Mouse (Mus musculus) liver, embryonic 12.5 days (tissue): ENCODE data around the gene Parp6. TPM values are rescaled to one million over a fixed set of nuclear protein-coding genes. Genes with fewer than 3 reads are reported as not detected.

Experiments
- ATAC-seq: fragments of 200-750 bp; cut with Nextera tagmentation; 2 replicates; pipeline ENCODE4 v1.8.0; 2017; ENCODE audit warnings: moderate number of reproducible peaks, mild to moderate bottlenecking, moderate library complexity
- H3K27ac ChIP-seq: fragments of 300-500 bp; sonication (generic); 2 replicates; pipeline ENCODE4 v1.5.1; 2016; ENCODE audit warnings: mild to moderate bottlenecking
- H3K27me3 ChIP-seq: fragments of 300-500 bp; sonication (generic); replicated peaks from 2 replicates; pipeline ENCODE4 v1.6.1; 2016; ENCODE audit warnings: mild to moderate bottlenecking, moderate library complexity
- H3K36me3 ChIP-seq: fragments of 300-500 bp; sonication (generic); 2 replicates; pipeline ENCODE4 v1.6.1; 2016; ENCODE audit warnings: mild to moderate bottlenecking, moderate library complexity
- H3K4me1 ChIP-seq: fragments of 300-500 bp; sonication (generic); 2 replicates; pipeline ENCODE4 v1.6.1; 2016
- H3K4me2 ChIP-seq: fragments of 300-500 bp; sonication (generic); 2 replicates; pipeline ENCODE4 v1.6.1; 2016; ENCODE audit warnings: mild to moderate bottlenecking, moderate library complexity
- H3K4me3 ChIP-seq: fragments of 300-500 bp; sonication (generic); 2 replicates; pipeline ENCODE4 v1.5.1; 2016; ENCODE audit warnings: mild to moderate bottlenecking, moderate library complexity
- H3K9ac ChIP-seq: fragments of 300-500 bp; sonication (generic); 2 replicates; pipeline ENCODE4 v1.6.1; 2016; ENCODE audit warnings: mild to moderate bottlenecking, moderate library complexity
- H3K9me3 ChIP-seq: fragments of 300-500 bp; sonication (generic); replicated peaks from 2 replicates; pipeline ENCODE4 v1.6.1; 2016; ENCODE audit warnings: mild to moderate bottlenecking, moderate library complexity
- WGBS: fragments of 180-500 bp; shearing (Covaris S2); methylation state at CpG from one replicate; pipeline ENCODE4 v1.1.7; 2016; ENCODE audit not compliant: insufficient replicate concordance; 5-methylcytosine and 5-hydroxymethylcytosine counted together
- polyA plus RNA-seq: library from polyadenylated mRNA; unstranded; fragments of >200 nt; fragmentation: Nextera tagmentation; extraction: Ambion mirVana; gene quantifications from 2 replicates; pipeline ENCODE4 v1.2.1, GENCODE M21; 2016

Parp6 gene
- polyA plus RNA-seq, 1 experiment from 2014 or later = 7.5 TPM

DNA sequence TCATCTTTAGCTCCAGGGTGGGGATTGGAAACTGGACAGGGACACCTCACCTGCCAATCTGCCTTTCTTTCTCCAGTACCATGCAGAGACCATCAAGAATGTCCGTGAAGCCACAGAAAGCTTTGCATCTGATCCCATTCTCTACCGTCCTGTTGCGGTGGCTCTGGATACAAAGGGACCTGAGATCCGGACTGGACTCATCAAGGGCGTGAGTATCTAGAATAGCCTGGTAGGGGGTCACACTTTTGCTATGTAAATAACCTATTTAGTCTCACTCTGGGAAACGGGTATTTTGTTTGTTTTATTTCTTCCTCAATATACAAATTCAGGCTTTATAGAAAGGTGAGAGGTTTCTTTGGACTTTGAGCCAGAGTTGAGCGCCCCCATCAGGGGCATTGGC, 51.4 kb downstream of the Parp6 start:
- WGBS = 85% methylated on average over 7 of the region's 7 CpGs
- Histone ChIP-seq H3K27ac (no peak overlapping the region), H3K4me3 (no peak overlapping the region), H3K4me2 (no peak overlapping the region), H3K9ac (no peak overlapping the region), H3K4me1 (peaks cover 34% of the 10 kb centered on the region), H3K27me3 (peaks cover 13% of the 10 kb centered on the region), H3K9me3 (no peaks in the 10 kb centered on the region), H3K36me3 (peaks cover 95% of the 10 kb centered on the region)
- ATAC-seq = no peak

DNA sequence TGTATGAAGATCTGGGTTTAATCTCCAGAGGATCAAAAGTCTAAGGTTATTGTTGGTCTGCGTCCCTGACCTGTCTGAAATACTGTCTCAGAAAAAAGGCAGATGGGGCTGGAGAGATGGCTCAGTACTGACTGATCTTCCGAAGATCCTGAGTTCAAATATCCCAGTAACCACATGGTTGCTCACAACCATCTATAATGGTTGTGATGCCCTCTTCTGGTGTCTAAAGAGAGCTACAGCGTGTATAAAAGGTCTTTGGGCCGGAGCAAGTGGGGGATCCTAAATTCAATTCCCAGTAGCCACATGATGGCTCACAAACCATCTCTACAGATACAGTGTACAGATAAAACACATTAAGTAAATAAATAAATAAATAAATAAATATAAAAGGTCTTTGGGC, 52.1 kb downstream of the Parp6 start:
- no peak overlapping the region for H3K27ac ChIP-seq
- H3K9ac ChIP-seq = no peak overlapping the region
- 80% methylated on average over 4 of the region's 4 CpGs for WGBS
- no peak for ATAC-seq
- H3K27me3 ChIP-seq = peaks cover 8% of the 10 kb centered on the region
- no peaks in the 10 kb centered on the region for H3K9me3 ChIP-seq
- peaks cover 32% of the 10 kb centered on the region for H3K4me1 ChIP-seq
- H3K4me2 ChIP-seq = no peak overlapping the region
- peaks cover 95% of the 10 kb centered on the region for H3K36me3 ChIP-seq
- H3K4me3 ChIP-seq = no peak overlapping the region

DNA sequence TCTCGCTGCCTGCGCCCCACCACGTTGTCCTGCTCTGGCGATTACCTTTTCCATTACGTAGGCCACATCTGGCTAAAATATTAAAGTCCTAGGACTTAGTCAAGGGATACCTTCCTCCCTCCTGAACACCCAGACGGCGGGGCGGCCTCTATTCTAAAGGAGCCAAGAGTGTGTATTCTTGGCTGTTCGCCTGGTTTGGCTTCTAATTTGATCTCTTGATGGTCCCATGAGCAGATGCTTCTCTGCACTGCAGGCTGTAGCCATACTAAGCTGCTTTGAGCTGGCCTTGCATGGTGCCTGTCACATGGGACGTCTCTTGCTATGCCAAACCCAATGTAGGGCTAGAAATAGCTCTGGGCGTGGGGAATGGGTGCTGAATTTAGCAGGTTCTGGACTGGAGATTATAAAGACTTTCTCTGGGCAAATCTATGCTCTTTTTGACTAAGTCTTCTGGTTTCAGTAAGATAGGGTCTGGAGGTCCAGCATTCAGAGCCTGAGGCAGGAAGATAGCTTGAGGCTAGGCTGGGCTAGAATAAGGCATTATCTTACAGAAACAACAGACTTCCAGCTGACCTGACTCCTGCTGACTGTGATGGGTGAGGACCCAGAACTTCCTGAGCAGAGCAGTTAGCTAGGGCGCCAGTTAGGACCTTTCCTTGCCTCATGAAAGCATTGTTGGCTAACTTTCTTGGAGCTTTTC, 55.3 kb downstream of the Parp6 start:
- H3K27me3 ChIP-seq = peaks cover 17% of the 10 kb centered on the region
- WGBS = 62% methylated on average over 12 of the region's 12 CpGs
- H3K27ac ChIP-seq = peak overlapping the region; percentile 42; the same call in 1 of the 2 replicates
- H3K4me3 ChIP-seq = no peak overlapping the region
- ATAC-seq = peak; percentile 86
- no peak overlapping the region for H3K9ac ChIP-seq
- H3K4me2 ChIP-seq = 0 out of 2 replicates have a peak overlapping the region, but pooled peaks have one; percentile 12
- H3K9me3 ChIP-seq = no peaks in the 10 kb centered on the region
- H3K4me1 ChIP-seq = peaks cover 32% of the 10 kb centered on the region
- peaks cover 95% of the 10 kb centered on the region for H3K36me3 ChIP-seq

DNA sequence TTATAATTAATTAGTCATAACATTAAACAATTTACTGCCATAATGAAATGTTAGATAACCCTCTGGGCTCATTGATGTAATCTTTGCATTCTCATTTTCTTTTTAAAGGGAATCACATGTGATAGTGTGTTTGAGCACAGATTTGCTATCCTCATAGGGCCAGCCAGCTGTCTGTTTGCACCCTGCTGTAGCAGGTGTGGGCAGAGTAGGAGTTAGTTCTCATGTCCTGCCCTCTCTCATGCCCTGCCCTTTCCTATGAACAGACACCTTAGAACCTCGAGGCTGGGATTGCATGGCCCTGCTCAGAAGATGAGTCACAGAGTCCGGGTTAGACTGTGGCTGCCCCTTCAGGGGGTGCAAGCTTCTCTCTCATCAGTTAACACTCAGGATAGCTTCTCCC, 56.3 kb downstream of the Parp6 start:
- H3K27ac ChIP-seq = no peak overlapping the region
- peaks cover 93% of the 10 kb centered on the region for H3K36me3 ChIP-seq
- H3K9me3 ChIP-seq = no peaks in the 10 kb centered on the region
- no peak overlapping the region for H3K9ac ChIP-seq
- WGBS = 67% methylated on average over 2 of the region's 2 CpGs
- peaks cover 17% of the 10 kb centered on the region for H3K27me3 ChIP-seq
- no peak overlapping the region for H3K4me3 ChIP-seq
- peaks cover 32% of the 10 kb centered on the region for H3K4me1 ChIP-seq
- no peak for ATAC-seq
- no peak overlapping the region for H3K4me2 ChIP-seq

DNA sequence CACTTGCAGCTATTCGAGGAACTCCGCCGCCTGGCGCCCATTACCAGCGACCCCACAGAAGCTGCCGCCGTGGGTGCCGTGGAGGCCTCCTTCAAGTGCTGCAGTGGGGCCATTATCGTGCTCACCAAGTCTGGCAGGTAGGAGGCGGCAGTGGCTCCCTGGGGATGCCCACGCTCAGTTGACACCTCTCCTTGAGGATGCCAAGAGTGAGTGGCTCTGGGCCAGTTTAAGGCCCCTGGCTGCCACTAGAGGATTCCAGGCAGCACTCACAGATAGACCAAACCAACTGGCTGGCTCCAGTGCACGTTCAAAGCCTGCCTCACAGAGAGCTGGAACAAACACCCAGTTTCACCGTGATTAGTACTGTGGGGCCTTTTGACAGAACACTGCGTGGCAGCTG, 58.5 kb downstream of the Parp6 start:
- Histone ChIP-seq H3K9ac (no peak overlapping the region), H3K27me3 (peaks cover 24% of the 10 kb centered on the region), H3K4me3 (no peak overlapping the region), H3K27ac (no peak overlapping the region), H3K4me1 (peaks cover 44% of the 10 kb centered on the region), H3K4me2 (no peak overlapping the region), H3K36me3 (peaks cover 81% of the 10 kb centered on the region), H3K9me3 (no peaks in the 10 kb centered on the region)
- no peak for ATAC-seq
- 89% methylated on average over 14 of the region's 14 CpGs for WGBS

DNA sequence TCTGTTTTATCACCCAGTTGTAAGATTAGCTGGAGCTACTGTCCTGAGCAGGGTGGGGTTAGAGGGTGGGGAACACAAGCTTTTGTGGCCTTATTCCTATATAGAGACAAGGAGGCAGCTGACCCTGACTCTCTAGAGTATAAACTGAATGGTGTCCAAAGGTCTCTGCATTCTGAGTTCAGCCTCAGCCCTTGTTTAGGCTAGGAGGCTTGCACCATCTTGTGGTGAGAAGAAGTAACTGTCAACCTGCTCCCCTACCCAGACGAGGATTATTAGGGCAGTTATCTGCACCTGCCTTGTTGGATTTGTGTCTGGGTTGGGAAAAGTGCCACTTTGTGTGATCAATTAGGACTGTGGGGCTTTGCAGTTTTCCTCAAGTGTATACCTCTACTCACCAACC, 61.2 kb downstream of the Parp6 start:
- H3K9ac ChIP-seq = no peak overlapping the region
- H3K4me1 ChIP-seq = peaks cover 18% of the 10 kb centered on the region
- no peaks in the 10 kb centered on the region for H3K9me3 ChIP-seq
- no peak overlapping the region for H3K4me3 ChIP-seq
- H3K4me2 ChIP-seq = no peak overlapping the region
- ATAC-seq = peak; percentile 39; the same call in 1 of the 2 replicates
- no peak overlapping the region for H3K27ac ChIP-seq
- peaks cover 43% of the 10 kb centered on the region for H3K27me3 ChIP-seq
- WGBS = 29% methylated on average over 1 of the region's 1 CpGs
- peaks cover 55% of the 10 kb centered on the region for H3K36me3 ChIP-seq

DNA sequence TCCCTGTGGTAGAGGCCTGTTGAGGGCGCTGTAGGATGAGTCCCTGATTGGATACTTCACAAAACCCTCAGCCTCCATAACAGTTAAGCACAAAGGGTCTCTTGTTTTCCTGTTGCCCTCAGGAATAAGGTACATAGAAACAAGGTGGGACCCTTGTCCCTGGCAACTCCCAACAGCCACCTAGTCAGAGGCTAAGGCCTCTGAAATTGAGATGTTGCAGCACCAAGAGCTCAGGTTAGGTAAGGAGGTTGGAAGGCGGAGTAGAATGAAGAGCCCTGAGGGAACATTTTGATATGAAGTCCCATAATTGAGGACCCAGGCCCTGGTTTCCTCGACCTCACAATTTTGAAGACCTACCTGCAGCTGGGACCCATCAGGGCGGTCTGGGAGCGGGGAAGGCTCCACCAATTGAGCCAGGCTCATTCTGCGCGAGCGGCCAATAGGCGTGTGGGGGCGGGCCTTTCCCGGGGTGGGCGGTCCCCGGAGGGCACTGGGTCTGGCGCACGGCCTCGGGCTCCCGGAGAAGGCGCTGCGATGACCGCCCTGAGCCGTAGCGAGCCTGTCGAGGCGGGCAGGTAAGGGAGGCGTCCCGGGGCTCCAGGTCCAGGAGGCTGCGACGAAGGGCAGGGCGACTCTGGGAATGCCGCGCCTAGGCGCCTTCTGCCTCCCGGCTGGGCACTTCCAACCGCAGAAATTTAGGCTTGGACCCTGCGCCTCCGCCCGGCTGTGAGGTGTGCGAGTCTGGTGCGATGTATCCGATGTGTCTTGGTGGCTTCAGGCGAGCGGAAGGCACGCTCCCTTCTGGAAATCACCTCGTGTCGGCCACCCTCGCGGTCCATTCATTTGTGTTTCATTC, 62.8 kb downstream of the Parp6 start, which contains the start of gene Gramd2:
TSS of gene Gramd2 (plus strand) at position 467 of the 856 bp plus-strand sequence.
- peak; percentile 91 for ATAC-seq
- WGBS = 4% methylated on average over 47 of the region's 47 CpGs
- H3K4me1 ChIP-seq = peaks cover 14% of the 10 kb centered on the region
- no peak within 1 kb of the TSS for H3K27ac ChIP-seq
- H3K9me3 ChIP-seq = no peaks in the 10 kb centered on the region
- peak within 1 kb of the TSS; percentile 52 for H3K4me3 ChIP-seq
- H3K4me2 ChIP-seq = peak within 1 kb of the TSS; percentile 84
- peaks cover 39% of the 10 kb centered on the region for H3K36me3 ChIP-seq
- H3K9ac ChIP-seq = peak within 1 kb of the TSS; percentile 45
- H3K27me3 ChIP-seq = peaks cover 49% of the 10 kb centered on the region

DNA sequence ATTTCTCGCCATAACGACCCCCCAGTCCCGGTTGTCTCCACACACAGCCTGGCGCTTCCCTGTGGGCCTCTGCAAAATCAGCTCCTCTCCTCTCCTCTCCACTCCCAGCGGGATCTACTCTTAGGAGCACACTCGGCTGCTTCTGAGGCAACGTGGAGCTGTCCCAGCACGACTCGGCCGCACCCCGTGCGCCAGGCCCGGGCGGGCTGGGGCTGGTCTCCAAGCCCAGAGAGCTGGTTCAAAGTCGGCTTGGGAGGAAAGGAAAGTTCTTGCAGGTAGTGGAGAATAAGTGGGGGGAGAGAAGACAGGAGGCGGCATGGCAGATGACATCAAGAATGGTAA, 63.4 kb downstream of the Parp6 start:
- no peak overlapping the region for H3K9ac ChIP-seq
- H3K27me3 ChIP-seq = peaks cover 53% of the 10 kb centered on the region
- peaks cover 33% of the 10 kb centered on the region for H3K36me3 ChIP-seq
- H3K4me1 ChIP-seq = peaks cover 14% of the 10 kb centered on the region
- no peaks in the 10 kb centered on the region for H3K9me3 ChIP-seq
- no peak for ATAC-seq
- 25% methylated on average over 16 of the region's 16 CpGs for WGBS
- H3K4me3 ChIP-seq = peak overlapping the region; percentile 52
- H3K4me2 ChIP-seq = peak overlapping the region; percentile 84
- H3K27ac ChIP-seq = no peak overlapping the region

DNA sequence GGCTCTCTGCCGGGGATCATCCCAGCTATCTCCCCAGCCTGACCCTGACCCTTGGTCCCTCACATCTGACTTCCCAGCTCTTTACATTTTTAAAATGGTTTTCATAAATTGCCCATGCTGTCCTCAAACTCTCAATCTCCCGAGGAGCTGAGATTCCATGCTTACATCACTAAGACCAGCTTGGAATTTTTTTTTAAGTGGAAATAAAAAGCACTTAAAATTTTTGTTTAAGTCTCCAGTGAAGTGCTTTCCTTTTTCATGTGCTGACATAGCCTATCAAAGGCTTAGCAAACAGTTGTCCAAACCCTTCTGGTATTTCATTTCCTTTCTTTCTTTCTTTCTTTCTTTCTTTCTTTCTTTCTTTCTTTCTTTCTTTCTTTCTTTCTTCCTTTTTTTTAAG, 66.9 kb downstream of the Parp6 start:
- WGBS = 55% methylated on average over 2 of the region's 2 CpGs
- H3K9me3 ChIP-seq = no peaks in the 10 kb centered on the region
- no peak overlapping the region for H3K4me3 ChIP-seq
- no peak overlapping the region for H3K27ac ChIP-seq
- no peak for ATAC-seq
- H3K27me3 ChIP-seq = peaks cover 69% of the 10 kb centered on the region
- no peak overlapping the region for H3K9ac ChIP-seq
- peaks cover 4% of the 10 kb centered on the region; the same call in 1 of the 2 replicates for H3K36me3 ChIP-seq
- H3K4me1 ChIP-seq = peaks cover 19% of the 10 kb centered on the region
- H3K4me2 ChIP-seq = no peak overlapping the region

DNA sequence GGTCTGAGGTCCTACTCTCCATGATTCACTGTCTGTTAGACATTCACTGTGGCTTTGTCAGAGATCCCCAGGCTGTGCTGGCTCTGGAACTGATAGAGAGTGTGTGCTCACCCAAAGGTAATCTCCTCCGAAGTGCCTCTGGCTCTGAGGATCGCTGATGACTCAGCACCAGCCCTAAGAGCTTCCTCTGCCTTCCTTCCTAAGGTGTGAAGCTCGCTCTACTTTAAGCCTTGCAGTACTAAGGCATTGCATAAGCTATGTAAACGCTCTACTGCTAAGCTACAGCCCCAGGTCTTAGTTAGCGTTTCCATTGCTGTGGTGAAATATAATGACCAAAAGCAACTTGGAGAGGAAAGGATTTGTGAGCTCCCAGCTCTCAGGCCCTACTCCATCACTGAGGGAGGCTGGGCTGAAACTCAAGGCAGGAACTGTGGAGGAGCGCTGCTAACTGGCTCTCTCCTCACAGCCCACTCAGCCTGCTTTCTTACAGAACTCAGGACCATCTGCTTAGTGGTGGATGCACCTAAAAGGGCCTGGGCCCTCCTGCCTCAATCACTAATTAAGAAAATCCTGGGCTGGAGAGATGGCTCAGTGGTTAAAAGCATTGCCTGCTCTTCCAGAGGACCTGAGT, 70.4 kb downstream of the Parp6 start:
- Histone ChIP-seq H3K9ac (no peak overlapping the region), H3K4me2 (no peak overlapping the region), H3K9me3 (no peaks in the 10 kb centered on the region), H3K27me3 (peaks cover 63% of the 10 kb centered on the region), H3K36me3 (no peaks in the 10 kb centered on the region), H3K4me1 (0 out of 2 replicates have a peak, but pooled peaks cover 5% of the 10 kb centered on the region), H3K4me3 (no peak overlapping the region), H3K27ac (no peak overlapping the region)
- 12% methylated on average over 6 of the region's 6 CpGs for WGBS
- no peak for ATAC-seq

DNA sequence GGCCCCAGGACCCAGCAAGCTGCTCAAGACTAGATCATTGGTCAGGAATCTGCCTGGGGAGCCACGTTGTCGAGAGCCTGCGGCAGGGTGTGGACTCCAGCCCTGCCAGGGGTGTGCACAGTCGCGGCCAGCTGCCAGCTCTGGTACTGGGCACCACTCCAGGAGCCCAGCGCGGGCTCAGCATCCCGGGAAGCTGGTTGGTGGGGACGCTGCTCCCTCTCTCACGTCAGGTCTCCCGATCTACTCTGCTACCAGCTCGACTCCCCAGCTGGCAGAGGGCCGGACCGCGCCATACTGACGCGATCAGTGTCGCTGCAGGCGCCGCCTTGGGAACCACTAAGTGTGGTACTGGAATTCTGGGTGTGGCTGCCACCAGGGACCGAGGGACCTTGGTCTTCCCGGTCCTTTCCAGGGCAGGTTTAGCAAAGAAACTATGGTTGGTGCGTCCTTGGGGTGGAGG, 74.6 kb downstream of the Parp6 start:
- Histone ChIP-seq H3K4me3 (no peak overlapping the region), H3K36me3 (no peaks in the 10 kb centered on the region), H3K4me1 (peaks cover 8% of the 10 kb centered on the region; the same call in 1 of the 2 replicates), H3K27ac (no peak overlapping the region), H3K9me3 (no peaks in the 10 kb centered on the region), H3K4me2 (peak overlapping the region; percentile 38), H3K9ac (no peak overlapping the region), H3K27me3 (peaks cover 32% of the 10 kb centered on the region)
- ATAC-seq = no peak
- WGBS = 11% methylated on average over 23 of the region's 23 CpGs

DNA sequence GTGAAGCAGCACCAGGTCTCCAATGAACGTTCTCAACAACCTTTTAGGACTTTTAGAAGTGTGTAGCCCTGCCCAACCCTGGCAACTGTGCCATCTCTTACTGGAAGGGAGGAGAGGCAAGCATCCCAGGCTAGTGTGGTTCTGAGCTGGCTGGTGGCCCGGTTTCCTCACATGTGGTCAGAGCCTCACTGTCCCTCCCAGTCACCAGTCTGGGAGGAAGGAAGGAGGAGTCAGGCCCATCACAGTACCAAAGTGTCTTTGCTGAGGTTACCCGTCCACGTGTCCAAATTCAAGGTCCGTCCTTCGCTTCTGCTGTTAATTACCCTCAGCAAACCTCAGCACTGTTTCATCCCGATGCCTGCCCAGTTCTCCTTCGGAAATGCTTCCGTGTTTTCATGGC, 75.1 kb downstream of the Parp6 start:
- Histone ChIP-seq H3K4me1 (peaks cover 8% of the 10 kb centered on the region; the same call in 1 of the 2 replicates), H3K9me3 (no peaks in the 10 kb centered on the region), H3K27ac (no peak overlapping the region), H3K9ac (no peak overlapping the region), H3K4me2 (peak overlapping the region; percentile 38), H3K4me3 (no peak overlapping the region), H3K27me3 (peaks cover 28% of the 10 kb centered on the region), H3K36me3 (no peaks in the 10 kb centered on the region)
- no peak for ATAC-seq
- 41% methylated on average over 9 of the region's 9 CpGs for WGBS
